Mouse (Mus musculus): ENCODE results near the gene Rnf135. TPM values are rescaled to one million over a fixed set of nuclear protein-coding genes. Genes with fewer than 3 reads are reported as not detected.

Rnf135 gene
- polyA plus RNA-seq, 1 experiment, result 4.9 TPM

DNA sequence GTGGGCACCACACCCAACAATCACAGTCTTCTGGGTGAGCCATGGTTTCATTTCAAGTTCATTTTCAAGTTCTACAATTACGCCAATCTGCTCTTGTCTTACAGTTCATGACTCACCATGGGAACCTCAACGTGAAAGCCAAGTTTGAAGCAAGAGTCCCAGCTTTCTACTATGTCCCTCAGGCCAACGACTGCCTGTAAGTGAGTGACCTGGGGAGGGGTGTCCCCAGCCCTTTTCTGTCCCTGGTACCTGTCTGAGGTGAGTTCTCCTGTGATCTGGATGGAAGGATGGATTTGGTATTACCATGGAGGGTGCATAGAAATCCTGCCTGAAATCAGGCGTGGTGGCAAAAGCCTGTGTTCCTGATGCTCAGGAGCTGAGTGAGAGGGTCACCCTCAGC is 26.8 kb upstream of the Rnf135 start:
- Histone ChIP-seq H3K27ac (ENCODE audit: control insufficient read depth, insufficient read depth, low read length) (no peak overlapping the region), H3K27me3 (ENCODE audit: control insufficient read depth, insufficient read depth, low read length) (peaks cover 8% of the 10 kb centered on the region; the same call in 1 of the 2 replicates), H3K4me3 (ENCODE audit: control insufficient read depth, insufficient read depth, low read length) (no peak overlapping the region), H3K36me3 (ENCODE audit: control insufficient read depth, insufficient read depth, low read length) (no peaks in the 10 kb centered on the region), H3K4me1 (replicated peaks; ENCODE audit: control insufficient read depth, insufficient read depth, low read length) (peaks cover 6% of the 10 kb centered on the region; the same call in 1 of the 2 replicates)
- no peak for DNase-seq
- WGBS, result 88% methylated on average over 4 of the region's 4 CpGs
- TF ChIP-seq POLR2A (IDR thresholded peaks at IDR 0.05; ENCODE audit: control insufficient read depth, extremely low read depth, insufficient read depth, low read length, poor library complexity) (no peak), CTCF (IDR thresholded peaks at IDR 0.05; ENCODE audit: borderline replicate concordance, control insufficient read depth, extremely low read depth, insufficient read depth, low read length, poor library complexity) (no peak)

- DNase-seq, result no peak
- Histone ChIP-seq H3K4me3 (ENCODE audit: control insufficient read depth, insufficient read depth, low read length) (no peak overlapping the region), H3K27ac (ENCODE audit: control insufficient read depth, insufficient read depth, low read length) (no peak overlapping the region), H3K27me3 (ENCODE audit: control insufficient read depth, insufficient read depth, low read length) (peaks cover 7% of the 10 kb centered on the region; the same call in 1 of the 2 replicates), H3K4me1 (replicated peaks; ENCODE audit: control insufficient read depth, insufficient read depth, low read length) (peaks cover 5% of the 10 kb centered on the region; the same call in 1 of the 2 replicates), H3K36me3 (ENCODE audit: control insufficient read depth, insufficient read depth, low read length) (no peaks in the 10 kb centered on the region)
- WGBS, result 93% methylated on average over 7 of the region's 7 CpGs
- TF ChIP-seq CTCF (IDR thresholded peaks at IDR 0.05; ENCODE audit: borderline replicate concordance, control insufficient read depth, extremely low read depth, insufficient read depth, low read length, poor library complexity) (no peak), POLR2A (IDR thresholded peaks at IDR 0.05; ENCODE audit: control insufficient read depth, extremely low read depth, insufficient read depth, low read length, poor library complexity) (no peak)
Measured at GRCm38 (mm10) chr11:80159018-80159417, 24.6 kb upstream of the Rnf135 start.

DNA sequence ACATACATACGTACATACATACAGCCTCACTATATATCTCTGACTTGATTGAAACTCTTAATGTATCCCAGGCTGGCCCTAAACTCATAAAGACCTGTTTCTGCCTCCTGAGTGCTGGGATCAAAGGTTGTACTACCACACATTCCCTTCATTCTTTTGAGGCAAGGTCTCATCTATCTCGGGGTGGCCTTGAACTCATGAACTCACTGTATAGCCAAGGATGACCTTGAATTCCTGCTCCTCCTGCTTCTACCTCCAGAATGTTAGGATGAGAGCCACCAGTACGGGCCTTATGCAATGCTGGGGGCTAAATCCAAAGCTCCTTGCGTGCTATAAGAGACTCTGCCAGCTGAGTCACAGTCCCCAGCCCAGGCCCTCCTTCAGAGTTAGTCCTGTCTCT is 22.6 kb upstream of the Rnf135 start:
- Histone ChIP-seq H3K36me3 (ENCODE audit: control insufficient read depth, insufficient read depth, low read length) (no peaks in the 10 kb centered on the region), H3K27ac (ENCODE audit: control insufficient read depth, insufficient read depth, low read length) (no peak overlapping the region), H3K4me1 (replicated peaks; ENCODE audit: control insufficient read depth, insufficient read depth, low read length) (no peaks in the 10 kb centered on the region), H3K4me3 (ENCODE audit: control insufficient read depth, insufficient read depth, low read length) (no peak overlapping the region), H3K27me3 (ENCODE audit: control insufficient read depth, insufficient read depth, low read length) (no peaks in the 10 kb centered on the region)
- WGBS, result 95% methylated on average over 4 of the region's 4 CpGs
- DNase-seq, result no peak
- TF ChIP-seq POLR2A (IDR thresholded peaks at IDR 0.05; ENCODE audit: control insufficient read depth, extremely low read depth, insufficient read depth, low read length, poor library complexity) (no peak), CTCF (IDR thresholded peaks at IDR 0.05; ENCODE audit: borderline replicate concordance, control insufficient read depth, extremely low read depth, insufficient read depth, low read length, poor library complexity) (no peak)

GRCm38 (mm10) chr11:80163362-80164116 is 20.1 kb upstream of the Rnf135 start:
- Histone ChIP-seq H3K36me3 (ENCODE audit: control insufficient read depth, insufficient read depth, low read length) (no peaks in the 10 kb centered on the region), H3K27ac (ENCODE audit: control insufficient read depth, insufficient read depth, low read length) (no peak overlapping the region), H3K4me3 (ENCODE audit: control insufficient read depth, insufficient read depth, low read length) (no peak overlapping the region), H3K4me1 (replicated peaks; ENCODE audit: control insufficient read depth, insufficient read depth, low read length) (no peaks in the 10 kb centered on the region), H3K27me3 (ENCODE audit: control insufficient read depth, insufficient read depth, low read length) (no peaks in the 10 kb centered on the region)
- WGBS, result 31% methylated on average over 7 of the region's 7 CpGs
- no peak for DNase-seq
- no peak for TF ChIP-seq POLR2A (IDR thresholded peaks at IDR 0.05; ENCODE audit: control insufficient read depth, extremely low read depth, insufficient read depth, low read length, poor library complexity)
- TF ChIP-seq CTCF (IDR thresholded peaks at IDR 0.05; ENCODE audit: borderline replicate concordance, control insufficient read depth, extremely low read depth, insufficient read depth, low read length, poor library complexity), result no peak

GRCm38 (mm10) chr11:80164224-80164623 is 19.4 kb upstream of the Rnf135 start:
- DNase-seq, result no peak
- 88% methylated on average over 2 of the region's 2 CpGs for WGBS
- Histone ChIP-seq H3K27me3 (ENCODE audit: control insufficient read depth, insufficient read depth, low read length) (no peaks in the 10 kb centered on the region), H3K4me3 (ENCODE audit: control insufficient read depth, insufficient read depth, low read length) (no peak overlapping the region), H3K4me1 (replicated peaks; ENCODE audit: control insufficient read depth, insufficient read depth, low read length) (no peaks in the 10 kb centered on the region), H3K27ac (ENCODE audit: control insufficient read depth, insufficient read depth, low read length) (no peak overlapping the region), H3K36me3 (ENCODE audit: control insufficient read depth, insufficient read depth, low read length) (no peaks in the 10 kb centered on the region)
- TF ChIP-seq POLR2A (IDR thresholded peaks at IDR 0.05; ENCODE audit: control insufficient read depth, extremely low read depth, insufficient read depth, low read length, poor library complexity) (no peak), CTCF (IDR thresholded peaks at IDR 0.05; ENCODE audit: borderline replicate concordance, control insufficient read depth, extremely low read depth, insufficient read depth, low read length, poor library complexity) (no peak)

DNA sequence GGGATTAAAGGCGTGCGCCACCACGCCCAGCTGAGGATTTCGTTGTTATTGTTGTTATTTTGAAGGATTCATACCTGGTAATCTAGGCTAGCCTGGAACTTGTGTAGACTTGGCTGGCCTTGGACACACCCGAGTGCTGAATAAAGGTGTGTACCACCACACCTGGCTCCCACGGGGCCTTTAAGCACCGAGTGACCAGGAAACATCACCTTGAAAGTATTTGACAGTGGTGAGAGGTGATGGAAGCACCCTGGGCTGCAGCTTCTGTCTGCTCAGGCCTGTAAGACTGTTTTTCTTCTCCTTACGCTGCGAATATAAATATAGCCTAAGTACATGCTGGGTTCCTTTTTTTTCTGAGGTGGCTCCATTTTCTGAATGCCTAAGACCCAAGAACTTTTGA is 15.5 kb upstream of the Rnf135 start:
- Histone ChIP-seq H3K36me3 (ENCODE audit: control insufficient read depth, insufficient read depth, low read length) (no peaks in the 10 kb centered on the region), H3K27me3 (ENCODE audit: control insufficient read depth, insufficient read depth, low read length) (no peaks in the 10 kb centered on the region), H3K4me1 (replicated peaks; ENCODE audit: control insufficient read depth, insufficient read depth, low read length) (no peaks in the 10 kb centered on the region), H3K4me3 (ENCODE audit: control insufficient read depth, insufficient read depth, low read length) (no peak overlapping the region), H3K27ac (ENCODE audit: control insufficient read depth, insufficient read depth, low read length) (0 out of 2 replicates have a peak overlapping the region, but pooled peaks have one; percentile 21)
- WGBS, result 83% methylated on average over 9 of the region's 9 CpGs
- no peak for DNase-seq
- no peak for TF ChIP-seq POLR2A (IDR thresholded peaks at IDR 0.05; ENCODE audit: control insufficient read depth, extremely low read depth, insufficient read depth, low read length, poor library complexity)
